Mouse (Mus musculus) frontal cortex, postnatal 25 days (tissue): ENCODE results near the gene Cfap221.

Experiments used
- DNase-seq, 2 experiments: peaks; one replicate each; pipeline ENCODE4 v3.0.0; 2022; ENCODE audit warnings: low spot score in 2 of 2

Gene Cfap221

GRCm38 (mm10) chr1:119903231-119903620, 93.8 kb downstream of the Cfap221 start:
- no peak for DNase-seq

- DNase-seq, result no peak
These were observed 94.3 kb downstream of the Cfap221 start for GRCm38 (mm10) chr1:119902551-119903230.

GRCm38 (mm10) chr1:119899195-119900123, 97.6 kb downstream of the Cfap221 start:
- peak in 1 of 2 experiments; percentile 45 for DNase-seq

GRCm38 (mm10) chr1:119894936-119895335, 102.1 kb downstream of the Cfap221 start:
- peak in 1 of 2 experiments; percentile 44 for DNase-seq

GRCm38 (mm10) chr1:119893600-119893999, 103.4 kb downstream of the Cfap221 start:
- DNase-seq, result no peak

GRCm38 (mm10) chr1:119892933-119893332, 104.1 kb downstream of the Cfap221 start:
- DNase-seq, result no peak

- no peak for DNase-seq
These were observed 105.2 kb downstream of the Cfap221 start for GRCm38 (mm10) chr1:119891865-119892264.

GRCm38 (mm10) chr1:119891149-119891548, 105.9 kb downstream of the Cfap221 start:
- DNase-seq, result no peak

GRCm38 (mm10) chr1:119889347-119889746, 107.7 kb downstream of the Cfap221 start:
- DNase-seq, result no peak

GRCm38 (mm10) chr1:119886320-119886719, 110.7 kb downstream of the Cfap221 start:
- no peak for DNase-seq

GRCm38 (mm10) chr1:119884272-119884671, 112.8 kb downstream of the Cfap221 start:
- no peak for DNase-seq

- no peak for DNase-seq
These were observed 118.1 kb downstream of the Cfap221 start for GRCm38 (mm10) chr1:119878909-119879308.

GRCm38 (mm10) chr1:119877469-119877868, 119.6 kb downstream of the Cfap221 start:
- no peak for DNase-seq
